Mouse (Mus musculus) erythroblast, embryonic 14.5 days (primary cell): ENCODE results near the gene Cacna1d. TPM values are rescaled to one million over a fixed set of nuclear protein-coding genes. Genes with fewer than 3 reads are reported as not detected.

Source experiments
- H3K27me3 ChIP-seq: 2 replicates; pipeline ENCODE4 v1.6.1; 2012; ENCODE audit warnings: inconsistent platforms; ENCODE audit not compliant: control insufficient read depth
- H3K36me3 ChIP-seq: 2 replicates; pipeline ENCODE4 v1.6.1; 2012; ENCODE audit warnings: mild to moderate bottlenecking, inconsistent platforms; ENCODE audit not compliant: control insufficient read depth
- H3K4me1 ChIP-seq: 2 replicates; pipeline ENCODE4 v1.6.1; 2012; ENCODE audit warnings: inconsistent platforms; ENCODE audit not compliant: control insufficient read depth
- H3K4me3 ChIP-seq: replicated peaks from 2 replicates; pipeline ENCODE3; 2012; ENCODE audit warnings: moderate library complexity, mild to moderate bottlenecking, inconsistent platforms
- H3K9me3 ChIP-seq: 2 replicates; pipeline ENCODE4 v1.6.1; 2012; ENCODE audit warnings: low read length, inconsistent platforms, mixed read lengths; ENCODE audit not compliant: control insufficient read depth
- GATA1 ChIP-seq: IDR thresholded peaks from 2 replicates; pipeline ENCODE4 v1.6.1; 2012; ENCODE audit warnings: low read length, inconsistent platforms, mixed read lengths
- TAL1 ChIP-seq: IDR thresholded peaks from 3 replicates; pipeline ENCODE4 v1.6.1; 2012; ENCODE audit warnings: low read length, inconsistent platforms, mixed read lengths
- polyA plus RNA-seq: library from polyadenylated mRNA; stranded (reverse); fragments of >175 nt; gene quantifications from 2 replicates; pipeline ENCODE4 v1.2.3, GENCODE M21; 2012

The Cacna1d gene
- polyA plus RNA-seq, 1 experiment: not detected

GRCm38 (mm10) chr14:30008733-30009575 lies 482.3 kb downstream of the Cacna1d start, which contains the start of the genes Il17rb and Chdh:
Gene Il17rb, minus strand, starts transcription at chr14:30008896.
Gene Chdh, plus strand, starts transcription at chr14:30009023.
- peaks cover 27% of the 10 kb centered on the region for H3K27me3 ChIP-seq
- no peaks in the 10 kb centered on the region for H3K9me3 ChIP-seq
- no peaks in the 10 kb centered on the region for H3K36me3 ChIP-seq
- H3K4me1 ChIP-seq: no peaks in the 10 kb centered on the region
- H3K4me3 ChIP-seq: peak within 1 kb of the TSS; percentile 40
- no peak for TF ChIP-seq TAL1
- TF ChIP-seq GATA1: no peak

- no peaks in the 10 kb centered on the region for H3K4me1 ChIP-seq
- no peaks in the 10 kb centered on the region for H3K9me3 ChIP-seq
- H3K36me3 ChIP-seq: peaks cover 33% of the 10 kb centered on the region
- H3K27me3 ChIP-seq: no peaks in the 10 kb centered on the region
- H3K4me3 ChIP-seq: no peak overlapping the region
- TF ChIP-seq GATA1: no peak
- no peak for TF ChIP-seq TAL1
Observed at GRCm38 (mm10) chr14:29999475-29999811, 491.8 kb downstream of the Cacna1d start.

GRCm38 (mm10) chr14:29998747-29999474 lies 492.3 kb downstream of the Cacna1d start:
- TF ChIP-seq GATA1 (no peak), TAL1 (no peak)
- Histone ChIP-seq H3K27me3 (no peaks in the 10 kb centered on the region), H3K4me3 (no peak overlapping the region), H3K9me3 (no peaks in the 10 kb centered on the region), H3K36me3 (peaks cover 38% of the 10 kb centered on the region), H3K4me1 (no peaks in the 10 kb centered on the region)

- TF ChIP-seq GATA1 (no peak), TAL1 (no peak)
- Histone ChIP-seq H3K9me3 (no peaks in the 10 kb centered on the region), H3K4me3 (no peak overlapping the region), H3K36me3 (peaks cover 54% of the 10 kb centered on the region), H3K27me3 (no peaks in the 10 kb centered on the region), H3K4me1 (0 out of 2 replicates have a peak, but pooled peaks cover 2% of the 10 kb centered on the region)
Observed at GRCm38 (mm10) chr14:29997345-29997744, 493.9 kb downstream of the Cacna1d start.

- Histone ChIP-seq H3K9me3 (no peaks in the 10 kb centered on the region), H3K27me3 (no peaks in the 10 kb centered on the region), H3K36me3 (peaks cover 66% of the 10 kb centered on the region), H3K4me3 (no peak overlapping the region), H3K4me1 (0 out of 2 replicates have a peak, but pooled peaks cover 2% of the 10 kb centered on the region)
- TF ChIP-seq GATA1 (no peak), TAL1 (no peak)
Observed at GRCm38 (mm10) chr14:29996000-29996751, 495.1 kb downstream of the Cacna1d start.

GRCm38 (mm10) chr14:29994976-29995375 lies 496.3 kb downstream of the Cacna1d start:
- H3K36me3 ChIP-seq: peaks cover 78% of the 10 kb centered on the region

More at GRCm38 (mm10) chr14:29994976-29995375, 496.3 kb downstream of the Cacna1d start:
- no peaks in the 10 kb centered on the region for H3K27me3 ChIP-seq
- H3K9me3 ChIP-seq: no peaks in the 10 kb centered on the region
- no peak for TF ChIP-seq TAL1
- TF ChIP-seq GATA1: no peak
- H3K4me3 ChIP-seq: no peak overlapping the region
- H3K4me1 ChIP-seq: 0 out of 2 replicates have a peak, but pooled peaks cover 2% of the 10 kb centered on the region

Other genes starting within 250 kb of the Cacna1d start
- 3.3 and 3.8 TPM in 2 replicates for gene Dcp1a, start 11.9 kb downstream of the Cacna1d start, polyA plus RNA-seq
- gene Tkt, start 56.9 kb upstream of the Cacna1d start, polyA plus RNA-seq: 65.6 and 67.9 TPM in 2 replicates
- gene Prkcd, start 134.8 kb upstream of the Cacna1d start, polyA plus RNA-seq: 0.24 and 0.41 TPM in 2 replicates
- 0.02 and 0.05 TPM in 2 replicates for gene Rft1, start 162.9 kb upstream of the Cacna1d start, polyA plus RNA-seq
- gene Sfmbt1, start 223.4 kb upstream of the Cacna1d start, polyA plus RNA-seq: 0.13 and 0.18 TPM in 2 replicates